Mouse (Mus musculus) urinary bladder, postnatal 25 days (tissue): Measurements from ENCODE around the gene Glra4.
"Not testable (repeated sequence)": the region's sequence is repeated elsewhere in the genome, so short reads cannot be mapped to it uniquely, and the experiment has no call there.

Experiments used
- DNase-seq: peaks from one replicate; pipeline ENCODE4 v3.0.0; 2022; ENCODE audit warnings: low spot score

The Glra4 gene

DNA sequence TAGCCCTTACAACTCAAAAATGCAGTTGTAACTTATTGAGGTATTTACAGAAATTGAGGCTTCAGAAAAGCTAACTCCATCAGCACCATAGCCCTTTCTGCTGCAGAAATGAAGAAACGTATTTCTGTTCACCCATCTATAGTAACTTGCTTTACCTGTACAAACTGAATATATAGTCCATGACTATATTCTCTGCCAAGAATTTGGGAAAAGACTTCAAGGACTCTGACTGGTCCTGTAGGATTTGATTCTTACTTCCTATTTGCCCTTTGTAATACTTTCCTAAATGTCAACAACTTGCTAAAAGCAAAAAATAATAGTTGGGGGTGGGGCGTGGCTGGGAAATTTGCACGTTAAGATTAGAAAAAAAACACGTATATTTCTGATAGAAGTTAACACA is 47.9 kb downstream of the Glra4 start:
- no peak for DNase-seq

GRCm38 (mm10) chrX:136714742-136715474 is 65.0 kb downstream of the Glra4 start:
- not testable (repeated sequence) for DNase-seq

- no peak for DNase-seq
These were observed 71.2 kb downstream of the Glra4 start for GRCm38 (mm10) chrX:136708782-136709181.

DNA sequence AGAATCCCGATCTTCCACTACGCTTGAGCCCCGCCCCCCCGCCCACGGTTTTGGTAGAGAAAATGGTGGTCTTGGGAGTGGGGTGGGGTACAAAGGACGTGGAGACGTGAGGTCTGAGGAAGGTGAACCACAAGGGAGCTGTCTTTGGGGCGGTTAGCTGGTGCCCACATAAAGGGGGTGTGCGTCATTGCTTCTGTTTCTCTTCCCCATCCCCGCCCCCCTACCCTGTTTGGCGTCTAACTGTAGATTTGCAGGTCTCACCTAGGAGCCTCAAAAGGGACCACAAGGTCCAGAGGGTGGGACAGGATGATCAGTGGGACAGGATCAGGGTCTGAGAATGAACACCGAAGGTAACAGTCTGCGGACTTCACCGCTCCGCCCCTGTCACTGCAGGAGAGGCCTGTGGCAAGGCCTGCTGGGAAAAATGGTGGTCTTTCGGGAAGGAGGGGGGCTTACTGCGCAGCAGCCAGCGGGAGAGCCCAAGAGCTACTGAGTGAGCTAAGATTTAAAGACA is 71.7 kb downstream of the Glra4 start:
- DNase-seq = peak; percentile 5
